Mouse (Mus musculus) embryonic fibroblast, embryonic 13.5 days (primary cell): ENCODE measurements around the gene Itln1.

Source experiments
- CTCF ChIP-seq: IDR thresholded peaks from 2 replicates; pipeline ENCODE4 v1.5.1; 2011; ENCODE audit warnings: mild to moderate bottlenecking, control low read depth, low read length, moderate library complexity, borderline replicate concordance; ENCODE audit not compliant: insufficient read depth
- POLR2A ChIP-seq: IDR thresholded peaks from 2 replicates; pipeline ENCODE4 v1.6.1; 2011; ENCODE audit warnings: low read depth, mild to moderate bottlenecking, control low read depth, low read length, moderate library complexity

GRCm38 (mm10) chr1:171568436-171568835 lies 33.3 kb upstream of the Itln1 start:
- TF ChIP-seq POLR2A, result no peak
- no peak for TF ChIP-seq CTCF
